Comparison of ENCODE assay signal across 8 mouse cellular contexts in genomic region chr3:142529597-142529996, GRCm38 (mm10). TPM values are rescaled to one million over a fixed set of nuclear protein-coding genes. Genes with fewer than 3 reads are reported as not detected.
A peak's percentile ranks its signal among the peaks of the same experiment; 100 is the strongest.
DNase-seq lines count a peak whose midpoint lies in the region; ATAC-seq lines count a peak whose summit lies in the region.

No protein-coding gene starts in this region.

- peak overlapping the region; percentile 95 for H3K4me2 ChIP-seq in kidney, embryonic 15.5 days
- H3K4me2 ChIP-seq in embryonic facial prominence, embryonic 11.5 days (ENCODE audit: low read depth, low read length): peak overlapping the region; percentile 79; the same call in 1 of the 2 replicates
- peak overlapping the region; percentile 94 for H3K4me2 ChIP-seq in intestine, embryonic 15.5 days (replicated peaks)
- H3K4me2 ChIP-seq in midbrain, embryonic 15.5 days: peak overlapping the region; percentile 95

- DNase-seq in kidney, postnatal 10 days: no peak
- no peak for DNase-seq in embryonic facial prominence, embryonic 11.5 days (ENCODE audit: low spot score)
- no peak for DNase-seq in cerebellum, adult 9-11 months
- no peak for DNase-seq in spleen, postnatal 14 days (ENCODE audit: low spot score in 2 of 2)
- no peak for DNase-seq in gastrocnemius, postnatal 4 days (ENCODE audit: low spot score in 2 of 2)

- H3K9ac ChIP-seq in kidney, embryonic 15.5 days: no peak overlapping the region; the same call in 1 of the 2 replicates
- H3K9ac ChIP-seq in embryonic facial prominence, embryonic 11.5 days (replicated peaks; ENCODE audit: low read length): no peak overlapping the region
- no peak overlapping the region for H3K9ac ChIP-seq in intestine, embryonic 15.5 days
- H3K9ac ChIP-seq in midbrain, embryonic 15.5 days: no peak overlapping the region

- 58% methylated on average over 2 of the region's 2 CpGs for WGBS in kidney, embryonic 15.5 days
- WGBS in embryonic facial prominence, embryonic 11.5 days: 64% methylated on average over 2 of the region's 2 CpGs
- 32% methylated on average over 2 of the region's 2 CpGs for WGBS in intestine, embryonic 15.5 days
- 65% methylated on average over 2 of the region's 2 CpGs for WGBS in midbrain, embryonic 15.5 days

- ATAC-seq in kidney, embryonic 15.5 days (replicated peaks; ENCODE audit: low FRiP score): no peak
- no peak for ATAC-seq in embryonic facial prominence, embryonic 11.5 days (replicated peaks; ENCODE audit: insufficient number of reproducible peaks, low FRiP score, low TSS enrichment, low read depth)
- ATAC-seq in intestine, embryonic 15.5 days: peak; percentile 13; the same call in 1 of the 2 replicates
- no peak for ATAC-seq in midbrain, embryonic 15.5 days (replicated peaks)

- no peak overlapping the region for H3K27ac ChIP-seq in kidney, embryonic 15.5 days
- no peak overlapping the region for H3K27ac ChIP-seq in embryonic facial prominence, embryonic 11.5 days (replicated peaks; ENCODE audit: low read depth, low read length)
- no peak overlapping the region for H3K27ac ChIP-seq in intestine, embryonic 15.5 days
- no peak overlapping the region for H3K27ac ChIP-seq in midbrain, embryonic 15.5 days

- peaks cover 6% of the 10 kb centered on the region for H3K4me1 ChIP-seq in kidney, embryonic 15.5 days
- no peaks in the 10 kb centered on the region for H3K4me1 ChIP-seq in embryonic facial prominence, embryonic 11.5 days (ENCODE audit: control insufficient read depth, insufficient read depth, low read length)
- H3K4me1 ChIP-seq in intestine, embryonic 15.5 days (replicated peaks): no peaks in the 10 kb centered on the region
- H3K4me1 ChIP-seq in midbrain, embryonic 15.5 days: peaks cover 13% of the 10 kb centered on the region

- no peaks in the 10 kb centered on the region for H3K36me3 ChIP-seq in kidney, embryonic 15.5 days
- no peaks in the 10 kb centered on the region for H3K36me3 ChIP-seq in embryonic facial prominence, embryonic 11.5 days (replicated peaks; ENCODE audit: control insufficient read depth, insufficient read depth, low read depth, low read length)
- no peaks in the 10 kb centered on the region for H3K36me3 ChIP-seq in intestine, embryonic 15.5 days
- no peaks in the 10 kb centered on the region for H3K36me3 ChIP-seq in midbrain, embryonic 15.5 days (replicated peaks)

- H3K27me3 ChIP-seq in kidney, embryonic 15.5 days: peaks cover 4% of the 10 kb centered on the region; the same call in 1 of the 2 replicates
- H3K27me3 ChIP-seq in embryonic facial prominence, embryonic 11.5 days (ENCODE audit: control insufficient read depth, insufficient read depth, low read length): no peaks in the 10 kb centered on the region
- no peaks in the 10 kb centered on the region for H3K27me3 ChIP-seq in intestine, embryonic 15.5 days (replicated peaks)
- H3K27me3 ChIP-seq in midbrain, embryonic 15.5 days (replicated peaks): 0 out of 2 replicates have a peak, but pooled peaks cover 4% of the 10 kb centered on the region

- H3K4me3 ChIP-seq in kidney, embryonic 15.5 days (replicated peaks): peak overlapping the region; percentile 63
- H3K4me3 ChIP-seq in embryonic facial prominence, embryonic 11.5 days (ENCODE audit: low read depth, low read length): no peak overlapping the region
- H3K4me3 ChIP-seq in intestine, embryonic 15.5 days (replicated peaks): peak overlapping the region; percentile 64
- H3K4me3 ChIP-seq in midbrain, embryonic 15.5 days: peak overlapping the region; percentile 52

- H3K9me3 ChIP-seq in kidney, embryonic 15.5 days (replicated peaks): no peaks in the 10 kb centered on the region
- no peaks in the 10 kb centered on the region for H3K9me3 ChIP-seq in embryonic facial prominence, embryonic 11.5 days (replicated peaks; ENCODE audit: control insufficient read depth, low read length)
- no peaks in the 10 kb centered on the region for H3K9me3 ChIP-seq in intestine, embryonic 15.5 days
- H3K9me3 ChIP-seq in midbrain, embryonic 15.5 days: no peaks in the 10 kb centered on the region

RNA-seq across cellular contexts. Expression of gene Gbp7, which starts 0.5 kb away (rescaled TPM):
- polyA plus RNA-seq in kidney, embryonic 15.5 days (2015; fragmentation: Nextera tagmentation; extraction: Ambion mirVana): 2.6 and 3.3 TPM in 2 replicates
- polyA plus RNA-seq in embryonic facial prominence, embryonic 11.5 days (2014; fragmentation: Nextera tagmentation; extraction: Ambion mirVana): 1.4 and 2.1 TPM in 2 replicates
- 6.6 and 7.2 TPM in 2 replicates for polyA plus RNA-seq in intestine, embryonic 15.5 days (2015; fragmentation: Nextera tagmentation; extraction: Ambion mirVana)
- 2.1 and 2.5 TPM in 2 replicates for polyA plus RNA-seq in midbrain, embryonic 15.5 days (2015; fragmentation: Nextera tagmentation; extraction: Ambion mirVana)
- 1 to 10 TPM; 6.4 to 6.7 TPM for total RNA-seq in gastrocnemius, postnatal 4 days (2021)

RNA-seq across cellular contexts. Expression of gene Gbp3, which starts 30.2 kb away (rescaled TPM):
- 1.5 and 1.6 TPM in 2 replicates for polyA plus RNA-seq in kidney, embryonic 15.5 days (2015; fragmentation: Nextera tagmentation; extraction: Ambion mirVana)
- polyA plus RNA-seq in embryonic facial prominence, embryonic 11.5 days (2014; fragmentation: Nextera tagmentation; extraction: Ambion mirVana): 0.38 and 0.82 TPM in 2 replicates
- polyA plus RNA-seq in intestine, embryonic 15.5 days (2015; fragmentation: Nextera tagmentation; extraction: Ambion mirVana): 1.8 and 2.7 TPM in 2 replicates
- 1.1 and 1.5 TPM in 2 replicates for polyA plus RNA-seq in midbrain, embryonic 15.5 days (2015; fragmentation: Nextera tagmentation; extraction: Ambion mirVana)
- total RNA-seq in gastrocnemius, postnatal 4 days (2021): 1 to 10 TPM; 8.5 to 9.7 TPM

RNA-seq across cellular contexts. Expression of gene Gbp5, which starts 35.8 kb away (rescaled TPM):
- polyA plus RNA-seq in kidney, embryonic 15.5 days (2015; fragmentation: Nextera tagmentation; extraction: Ambion mirVana): 0.06 TPM in 2 replicates
- 0.20 TPM in 1 of 2 replicates, not detected in the other for polyA plus RNA-seq in embryonic facial prominence, embryonic 11.5 days (2014; fragmentation: Nextera tagmentation; extraction: Ambion mirVana)
- polyA plus RNA-seq in intestine, embryonic 15.5 days (2015; fragmentation: Nextera tagmentation; extraction: Ambion mirVana): 0.14 and 0.34 TPM in 2 replicates
- 0.22 and 0.30 TPM in 2 replicates for polyA plus RNA-seq in midbrain, embryonic 15.5 days (2015; fragmentation: Nextera tagmentation; extraction: Ambion mirVana)
- 1 to 10 TPM; 3.0 TPM for total RNA-seq in gastrocnemius, postnatal 4 days (2021)
